Mouse (Mus musculus) T-helper 1 cell (primary cell): ENCODE measurements around the gene Gzmk.
"Not testable (repeated sequence)": the region's sequence is repeated elsewhere in the genome, so short reads cannot be mapped to it uniquely, and the experiment has no call there.

Experiments used
- in situ Hi-C: fragments of 300-600 bp; cut with MboI, MseI; formaldehyde crosslinking; loops from one replicate; pipeline ENCODE4 v1.15.1; 2025; ENCODE audit warnings: high pct_unique_total_duplicates

Gene Gzmk

DNA sequence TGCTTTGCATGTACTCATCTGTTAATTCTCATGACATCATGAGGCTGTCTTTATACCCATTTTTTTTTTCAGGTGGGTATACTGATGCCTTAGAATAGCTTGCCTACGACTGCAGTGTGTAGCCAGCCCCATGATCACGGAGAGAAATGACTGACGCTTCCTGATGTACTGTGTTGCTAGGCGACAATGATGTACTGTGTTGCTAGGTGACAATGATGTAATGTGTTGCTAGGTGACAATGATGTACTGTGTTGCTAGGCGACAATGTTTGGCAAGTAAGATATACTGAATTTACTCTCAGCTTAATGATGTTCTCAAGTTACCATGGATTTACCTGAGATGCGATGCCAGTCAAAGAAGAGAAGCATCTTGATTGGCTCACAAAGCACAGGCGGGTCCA, at the start of gene Gzmk:
TSS of gene Gzmk (minus strand) at position 98 of the 400 bp plus-strand sequence.
- in situ Hi-C loops, result no loop called here

DNA sequence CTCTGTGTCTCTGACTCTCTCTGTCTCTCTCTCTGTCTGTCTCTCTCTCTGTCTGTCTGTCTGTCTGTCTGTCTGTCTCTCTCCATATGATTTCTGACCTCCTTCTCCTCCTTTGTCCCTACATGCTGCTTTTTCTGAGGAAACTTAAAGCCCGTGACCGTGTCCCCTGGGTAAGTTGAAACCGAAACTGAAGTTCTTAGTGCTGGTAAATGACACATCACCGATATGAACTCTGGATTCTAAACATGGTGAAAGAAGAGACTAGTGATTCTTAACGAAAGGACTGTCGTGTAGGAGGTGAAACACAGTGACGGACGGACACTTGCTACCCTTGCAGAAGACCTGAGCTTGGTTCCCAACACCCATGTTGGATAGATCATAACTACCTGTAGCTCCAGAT, 45.5 kb upstream of the Gzmk start:
- in situ Hi-C loops, result no loop called here

DNA sequence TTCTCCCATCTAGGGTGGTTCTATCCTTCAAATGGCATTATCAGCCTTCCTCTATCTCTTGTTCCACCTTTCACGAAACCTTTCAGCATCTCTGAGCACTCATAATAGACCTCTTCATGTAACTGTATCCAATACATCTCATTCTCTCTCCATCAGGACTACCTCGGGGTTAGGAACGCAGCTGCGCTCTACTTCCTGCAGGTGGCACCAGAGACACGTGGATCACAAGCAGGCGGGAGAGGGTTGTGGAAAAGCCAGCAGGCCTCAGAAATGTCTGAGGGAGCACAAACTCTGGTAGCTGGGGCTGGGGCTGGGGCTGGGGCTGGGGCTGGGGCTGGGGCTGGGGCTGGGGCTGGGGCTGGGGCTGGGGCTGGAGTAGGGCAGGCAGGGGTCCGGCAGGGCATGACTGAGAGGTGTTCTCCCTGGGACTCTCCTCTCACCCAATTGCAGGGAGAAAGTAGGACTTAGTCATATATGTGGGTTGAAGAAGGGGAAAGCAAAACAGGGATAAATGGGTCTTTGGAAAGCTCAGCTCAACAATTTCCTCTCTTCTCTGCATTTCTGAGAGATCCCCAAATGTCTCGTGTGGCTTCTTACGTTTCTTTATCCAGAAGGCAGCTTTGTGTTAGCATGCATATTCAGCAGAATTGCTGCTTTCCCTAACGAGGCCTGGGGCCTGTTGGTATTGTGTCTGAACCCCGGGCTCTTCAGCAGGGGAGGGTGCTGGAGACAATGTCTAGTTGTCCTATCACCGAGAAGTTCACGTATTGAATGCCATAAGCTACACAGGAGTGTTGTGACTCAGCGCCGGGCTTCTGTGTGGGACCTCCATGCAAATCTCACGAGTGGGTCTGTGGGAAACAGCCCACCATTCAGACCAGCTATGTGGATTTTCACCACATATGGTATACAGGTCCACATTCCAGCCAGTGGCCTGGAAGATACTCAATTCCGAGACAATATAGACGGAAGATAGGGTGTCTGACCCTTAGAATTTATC, 44.4 kb upstream of the Gzmk start:
- in situ Hi-C loops, result no loop called here

- in situ Hi-C loops, result no loop called here
Measured at GRCm38 (mm10) chr13:113267204-113267603, 41.5 kb upstream of the Gzmk start.

- in situ Hi-C loops, result no loop called here
Measured at GRCm38 (mm10) chr13:113266495-113266951, 40.8 kb upstream of the Gzmk start.

DNA sequence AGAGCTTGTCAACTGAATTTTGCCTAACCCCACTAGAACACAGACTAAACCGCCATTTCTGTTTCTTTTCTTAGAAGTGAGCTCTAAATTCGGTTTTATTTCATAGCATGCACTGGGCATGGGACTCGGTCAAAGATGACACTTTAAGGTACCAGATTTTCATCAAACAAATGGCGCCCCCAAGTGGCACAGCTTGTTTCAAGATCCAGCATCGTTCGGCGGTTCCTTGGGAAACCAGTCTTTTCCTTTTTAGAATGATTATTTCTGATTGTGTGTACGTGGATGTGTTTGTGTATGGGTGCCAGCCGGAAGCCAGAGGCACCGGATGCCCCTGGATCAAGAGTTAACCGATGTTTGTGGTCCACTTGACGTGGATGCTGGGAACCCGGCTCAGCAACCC, 39.5 kb upstream of the Gzmk start:
- in situ Hi-C loops, result no loop called here

GRCm38 (mm10) chr13:113262822-113263221, 37.1 kb upstream of the Gzmk start:
- in situ Hi-C loops, result no loop called here

- in situ Hi-C loops, result loop anchor here (5.0 kb wide), 1 partner anchor 212 kb away; the partner anchor contains the start of gene Gpx8
Measured at GRCm38 (mm10) chr13:113259237-113259636, 33.5 kb upstream of the Gzmk start.

DNA sequence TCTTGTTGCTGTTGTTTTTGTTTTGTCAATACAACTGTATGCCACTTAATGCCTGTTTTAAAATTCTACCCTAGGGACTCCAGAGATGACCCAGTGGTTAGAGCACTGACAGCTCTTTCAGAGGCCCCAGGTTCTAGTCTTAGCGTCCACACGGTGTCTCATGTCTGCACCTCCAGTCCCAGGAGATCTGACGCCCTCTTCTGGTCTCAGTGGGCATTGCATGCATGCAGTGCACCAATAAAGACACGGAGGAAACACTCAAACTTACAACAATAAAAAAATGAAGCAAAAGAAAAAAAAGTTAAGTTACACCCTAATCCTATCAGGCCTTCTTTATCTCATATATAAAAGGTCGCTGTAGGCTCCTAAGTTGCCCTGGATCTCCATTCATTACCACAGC, 31.5 kb upstream of the Gzmk start:
- in situ Hi-C loops, result loop anchor here (5.0 kb wide), 1 partner anchor 210 kb away; the partner anchor contains the start of gene Gpx8

DNA sequence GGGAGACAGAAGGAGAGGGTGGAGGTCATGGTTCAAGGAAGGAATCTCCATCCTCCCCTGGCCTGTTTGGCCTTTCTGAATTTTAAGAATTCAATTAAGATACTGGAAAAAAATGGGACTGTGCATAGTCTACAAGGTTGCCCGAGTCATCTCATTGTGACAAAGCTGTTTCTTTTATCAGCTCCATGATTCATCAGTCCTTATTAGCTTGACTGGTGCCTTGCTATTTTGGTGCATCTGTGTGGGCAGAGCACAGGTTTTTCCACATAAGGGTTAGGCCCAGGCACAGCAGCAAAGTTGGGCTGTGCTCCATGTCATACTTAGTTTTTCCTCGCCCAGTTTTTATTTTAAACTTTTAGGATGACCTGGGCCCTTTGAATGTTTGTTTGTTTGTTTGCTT, 31.1 kb upstream of the Gzmk start:
- in situ Hi-C loops, result loop anchor here (5.0 kb wide), 1 partner anchor 209 kb away; the partner anchor contains the start of gene Gpx8

GRCm38 (mm10) chr13:113252580-113252979, 26.9 kb upstream of the Gzmk start:
- in situ Hi-C loops, result not testable (repeated sequence)

DNA sequence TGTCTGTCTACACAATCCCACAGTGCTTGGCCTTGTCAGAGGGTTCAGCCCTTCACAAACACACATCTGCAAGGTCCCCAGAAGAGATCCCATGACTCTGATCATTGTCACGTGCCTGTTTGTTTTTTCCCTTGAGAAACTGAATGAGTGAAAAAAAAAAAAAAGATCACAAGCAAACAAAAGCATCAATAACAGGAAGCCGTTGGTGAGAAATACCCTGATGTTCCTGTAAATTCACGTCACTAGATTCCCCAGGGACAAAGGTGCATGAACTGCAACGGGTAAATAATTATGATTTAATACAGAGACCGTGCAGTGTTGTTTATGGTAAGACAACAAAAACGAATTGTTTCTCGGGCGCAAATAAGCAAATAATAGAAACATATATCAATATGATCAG, 19.3 kb upstream of the Gzmk start:
- in situ Hi-C loops, result no loop called here

GRCm38 (mm10) chr13:113242129-113242528, 16.4 kb upstream of the Gzmk start:
- in situ Hi-C loops, result no loop called here

DNA sequence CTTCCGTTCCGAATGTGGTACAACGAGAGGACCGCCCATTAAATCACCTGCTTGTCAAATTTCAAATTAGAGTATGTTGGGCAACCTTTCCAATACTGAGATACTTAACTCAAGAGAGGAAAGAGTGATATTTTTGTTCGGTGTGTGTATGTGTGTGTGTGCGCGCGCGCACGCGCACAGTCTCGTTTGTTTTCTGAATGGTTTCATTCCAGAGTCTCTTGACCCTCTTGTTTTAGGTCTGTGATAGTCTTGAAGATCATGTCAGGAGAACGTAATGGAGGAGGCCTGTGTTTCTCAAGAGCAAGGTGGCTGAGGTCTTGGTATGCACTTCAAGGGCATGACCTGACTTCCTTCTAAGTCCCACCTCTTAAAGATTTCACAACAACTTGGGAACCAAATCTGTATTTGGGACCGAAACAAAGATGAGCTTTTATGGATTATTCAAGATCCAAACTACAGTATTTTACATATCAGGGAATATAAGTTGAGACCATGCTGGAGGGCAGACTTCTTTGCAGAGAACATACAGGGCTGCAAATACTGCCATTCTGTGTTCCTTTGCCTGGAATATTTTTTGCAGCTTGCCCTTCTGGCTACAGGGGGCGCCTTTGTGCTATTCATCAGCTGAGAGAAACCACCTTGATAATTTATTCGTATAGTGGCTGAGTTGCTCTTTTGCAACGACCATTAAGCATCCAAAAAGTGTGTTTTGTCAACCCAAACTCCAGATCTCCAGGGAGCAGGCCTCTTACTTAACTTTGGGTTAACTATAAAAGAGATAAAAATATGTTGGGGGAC, 2.2 kb upstream of the Gzmk start:
- in situ Hi-C loops, result no loop called here

- in situ Hi-C loops, result no loop called here
Measured at GRCm38 (mm10) chr13:113227076-113227475, 1.4 kb upstream of the Gzmk start.

GRCm38 (mm10) chr13:113224105-113224504, 1.6 kb downstream of the Gzmk start:
- in situ Hi-C loops, result no loop called here

GRCm38 (mm10) chr13:113221851-113222250, 3.9 kb downstream of the Gzmk start:
- in situ Hi-C loops, result no loop called here

DNA sequence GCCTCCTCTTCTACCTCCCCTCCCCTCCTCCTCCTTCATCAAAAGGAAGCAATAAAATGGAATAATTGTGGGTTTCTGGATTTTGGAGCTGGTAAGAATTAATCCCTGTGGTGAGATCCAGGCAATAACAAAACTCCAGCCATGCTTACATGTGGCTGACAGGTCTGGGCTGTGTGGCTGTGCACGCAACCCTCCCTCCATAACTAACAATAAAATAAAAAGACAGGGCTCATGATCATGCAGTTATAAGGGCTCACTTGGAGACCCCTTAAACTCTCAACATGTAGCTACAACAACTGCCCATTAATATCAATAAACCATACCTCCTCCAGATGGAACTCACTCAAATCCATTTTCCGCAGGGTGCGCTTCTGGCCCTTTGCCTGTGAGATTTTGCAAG, 11.8 kb downstream of the Gzmk start:
- in situ Hi-C loops, result no loop called here

GRCm38 (mm10) chr13:113212401-113212800, 13.3 kb downstream of the Gzmk start:
- in situ Hi-C loops, result no loop called here

GRCm38 (mm10) chr13:113211345-113211744, 14.4 kb downstream of the Gzmk start:
- in situ Hi-C loops, result no loop called here

DNA sequence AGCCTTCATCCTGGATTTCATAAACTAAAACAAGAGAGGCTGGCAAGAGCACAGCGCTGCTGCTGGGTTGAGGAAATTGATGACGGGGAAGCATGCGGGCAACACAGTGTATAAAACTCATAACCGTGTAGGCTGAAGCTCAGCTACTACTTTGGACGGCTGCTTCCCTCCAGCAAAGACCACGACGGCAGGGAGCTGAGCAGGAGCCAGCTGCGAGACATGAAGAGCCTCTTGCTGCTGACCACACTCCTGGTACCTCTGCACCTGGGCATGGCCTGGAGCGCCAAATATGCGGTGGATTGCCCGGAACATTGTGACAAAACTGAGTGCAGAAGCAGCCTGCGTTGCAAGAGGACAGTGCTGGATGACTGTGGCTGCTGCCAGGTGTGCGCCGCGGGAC, 16.1 kb downstream of the Gzmk start, which contains the start of gene Esm1:
TSS of gene Esm1 (plus strand) at position 36 of the 400 bp plus-strand sequence.
- in situ Hi-C loops, result no loop called here

DNA sequence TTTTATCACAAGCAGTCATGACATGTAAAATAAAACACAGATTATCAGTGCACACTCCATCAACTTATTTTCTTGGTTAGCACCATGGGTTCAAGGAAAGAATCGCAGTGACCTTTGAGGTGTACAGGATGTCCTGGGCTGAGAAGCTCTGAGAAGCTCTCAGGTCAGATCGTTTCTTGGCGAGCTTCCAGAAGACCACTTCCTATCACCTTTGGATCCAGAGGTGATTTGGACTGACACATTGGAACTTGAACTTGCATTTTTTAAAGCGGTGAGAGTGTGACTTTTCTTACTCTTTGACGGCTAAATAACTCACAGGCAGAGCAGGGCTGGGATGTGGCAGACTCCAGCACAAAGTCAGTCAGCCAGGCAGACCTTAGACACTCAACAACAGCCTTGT, 20.4 kb downstream of the Gzmk start:
- in situ Hi-C loops, result no loop called here
